Comparison of ENCODE assay signal across 8 mouse cellular contexts in genomic region chr3:96264404-96264949, GRCm38 (mm10). TPM values are rescaled to one million over a fixed set of nuclear protein-coding genes. Genes with fewer than 3 reads are reported as not detected.
DNase-seq lines count a peak whose midpoint lies in the region; ATAC-seq and TF ChIP-seq lines count a peak whose summit lies in the region.

No protein-coding gene starts in this region.

- 69% methylated on average over 7 of the region's 7 CpGs for WGBS in kidney, postnatal 0 days
- WGBS in hindbrain, embryonic 12.5 days: 67% methylated on average over 7 of the region's 7 CpGs
- 66% methylated on average over 7 of the region's 7 CpGs for WGBS in midbrain, postnatal 0 days

- no peaks in the 10 kb centered on the region for H3K36me3 ChIP-seq in kidney, postnatal 0 days (ENCODE audit: insufficient read depth, low read length)
- H3K36me3 ChIP-seq in hindbrain, embryonic 12.5 days: no peaks in the 10 kb centered on the region
- H3K36me3 ChIP-seq in midbrain, postnatal 0 days (ENCODE audit: insufficient read depth, low read length): no peaks in the 10 kb centered on the region

- DNase-seq in kidney, postnatal 0 days (ENCODE audit: low spot score): no peak
- DNase-seq in kidney, postnatal 25 days: no peak
- DNase-seq in midbrain, postnatal 0 days (ENCODE audit: low spot score): no peak
- no peak for DNase-seq in adipocyte (ENCODE audit: low spot score)
- DNase-seq in adrenal gland, postnatal 10 days: no peak
- no peak for DNase-seq in layer of hippocampus, postnatal 10 days (ENCODE audit: low spot score in 2 of 2)

- H3K27ac ChIP-seq in kidney, postnatal 0 days: peak overlapping the region; percentile 96
- H3K27ac ChIP-seq in bone marrow macrophage, adult 2 months (ENCODE audit: insufficient read depth, low read depth, low read length): peak overlapping the region; percentile 94
- H3K27ac ChIP-seq in hindbrain, embryonic 12.5 days: peak overlapping the region; percentile 98
- peak overlapping the region; percentile 97; the same call in 1 of the 2 replicates for H3K27ac ChIP-seq in midbrain, postnatal 0 days (ENCODE audit: low read depth, low read length)

- H3K9me3 ChIP-seq in kidney, postnatal 0 days (replicated peaks; ENCODE audit: low read length): no peaks in the 10 kb centered on the region
- no peaks in the 10 kb centered on the region for H3K9me3 ChIP-seq in hindbrain, embryonic 12.5 days (replicated peaks)
- no peaks in the 10 kb centered on the region for H3K9me3 ChIP-seq in midbrain, postnatal 0 days (ENCODE audit: low read length)

- H3K27me3 ChIP-seq in kidney, postnatal 0 days (ENCODE audit: insufficient read depth, low read length): no peaks in the 10 kb centered on the region
- no peaks in the 10 kb centered on the region for H3K27me3 ChIP-seq in hindbrain, embryonic 12.5 days
- no peaks in the 10 kb centered on the region for H3K27me3 ChIP-seq in midbrain, postnatal 0 days (ENCODE audit: insufficient read depth, low read length)

- peaks cover 14% of the 10 kb centered on the region for H3K4me1 ChIP-seq in kidney, postnatal 0 days (replicated peaks; ENCODE audit: insufficient read depth, low read length)
- peaks cover 28% of the 10 kb centered on the region for H3K4me1 ChIP-seq in bone marrow macrophage, adult 2 months (ENCODE audit: control insufficient read depth, insufficient read depth, low read length)
- peaks cover 26% of the 10 kb centered on the region for H3K4me1 ChIP-seq in hindbrain, embryonic 12.5 days
- H3K4me1 ChIP-seq in midbrain, postnatal 0 days (ENCODE audit: insufficient read depth, low read length): peaks cover 5% of the 10 kb centered on the region

- ATAC-seq in kidney, postnatal 0 days (replicated peaks; ENCODE audit: low FRiP score, low read depth): no peak
- no peak for ATAC-seq in hindbrain, embryonic 12.5 days (ENCODE audit: low FRiP score)
- no peak for ATAC-seq in midbrain, postnatal 0 days (ENCODE audit: low FRiP score)

- H3K9ac ChIP-seq in kidney, postnatal 0 days (ENCODE audit: low read depth, low read length): peak overlapping the region; percentile 78; the same call in 1 of the 2 replicates
- peak overlapping the region; percentile 50; the same call in 1 of the 2 replicates for H3K9ac ChIP-seq in hindbrain, embryonic 12.5 days
- H3K9ac ChIP-seq in midbrain, postnatal 0 days (replicated peaks; ENCODE audit: low read length, poor library complexity, severe bottlenecking): 0 out of 2 replicates have a peak overlapping the region, but pooled peaks have one; percentile 51

- no peak for TF ChIP-seq POLR2A in bone marrow macrophage, adult 2 months (IDR thresholded peaks at IDR 0.05; ENCODE audit: borderline replicate concordance, low read depth, low read length)

- H3K4me2 ChIP-seq in kidney, postnatal 0 days (ENCODE audit: low read length): peak overlapping the region; percentile 82
- H3K4me2 ChIP-seq in hindbrain, embryonic 12.5 days (replicated peaks): peak overlapping the region; percentile 85
- H3K4me2 ChIP-seq in midbrain, postnatal 0 days (ENCODE audit: low read depth, low read length, poor library complexity, severe bottlenecking): peak overlapping the region; percentile 77

- TF ChIP-seq CTCF in kidney, postnatal 0 days (IDR thresholded peaks at IDR 0.05; ENCODE audit: low read depth): no peak
- no peak for TF ChIP-seq CTCF in bone marrow macrophage, adult 2 months (IDR thresholded peaks at IDR 0.05; ENCODE audit: low read depth, low read length)
- TF ChIP-seq CTCF in midbrain, postnatal 0 days (IDR thresholded peaks at IDR 0.05): no peak

- H3K4me3 ChIP-seq in kidney, postnatal 0 days (replicated peaks; ENCODE audit: low read depth, low read length): peak overlapping the region; percentile 60; the same call in 1 of the 2 replicates
- peak overlapping the region; percentile 71 for H3K4me3 ChIP-seq in bone marrow macrophage, adult 2 months (ENCODE audit: insufficient read depth, low read length)
- peak overlapping the region; percentile 59 for H3K4me3 ChIP-seq in hindbrain, embryonic 12.5 days
- H3K4me3 ChIP-seq in midbrain, postnatal 0 days (ENCODE audit: low read depth, low read length): no peak overlapping the region

RNA-seq across cellular contexts. Expression of gene Hist2h4, which starts 1.4 kb away (rescaled TPM):
- polyA plus RNA-seq in kidney, postnatal 0 days (2015; fragmentation: Nextera tagmentation; extraction: Ambion mirVana): 9.6 and 9.9 TPM in 2 replicates
- 1.9 and 3.1 TPM in 2 replicates for polyA plus RNA-seq in bone marrow macrophage, adult 2 months (2012; ENCODE audit: insufficient read depth, insufficient read length, missing spikeins)
- 5.0 and 10.9 TPM in 2 replicates for polyA plus RNA-seq in hindbrain, embryonic 12.5 days (2016; fragmentation: Nextera tagmentation; extraction: Ambion mirVana)
- 109 and 118 TPM in 2 replicates for total RNA-seq in midbrain, postnatal 0 days (2014; rRNA removed)
- 5.3 and 6.1 TPM in 2 replicates for polyA plus RNA-seq in midbrain, postnatal 0 days (2015; fragmentation: Nextera tagmentation; extraction: Ambion mirVana)
- total RNA-seq in adrenal gland, postnatal 10 days (2021): 10 to 100 TPM; 71.1 to 77.9 TPM
- total RNA-seq in layer of hippocampus, postnatal 10 days (2021): 10 to 100 TPM; 32.6 to 33.2 TPM

RNA-seq across cellular contexts. Expression of gene Hist2h3b, which starts 4.0 kb away (rescaled TPM):
- polyA plus RNA-seq in kidney, postnatal 0 days (2015; fragmentation: Nextera tagmentation; extraction: Ambion mirVana): 34.6 and 36.5 TPM in 2 replicates
- 4.8 and 5.0 TPM in 2 replicates for polyA plus RNA-seq in bone marrow macrophage, adult 2 months (2012; ENCODE audit: insufficient read depth, insufficient read length, missing spikeins)
- 39.7 and 58.2 TPM in 2 replicates for polyA plus RNA-seq in hindbrain, embryonic 12.5 days (2016; fragmentation: Nextera tagmentation; extraction: Ambion mirVana)
- 684 and 1,135 TPM in 2 replicates for total RNA-seq in midbrain, postnatal 0 days (2014; rRNA removed)
- polyA plus RNA-seq in midbrain, postnatal 0 days (2015; fragmentation: Nextera tagmentation; extraction: Ambion mirVana): 6.2 and 8.3 TPM in 2 replicates
- total RNA-seq in adrenal gland, postnatal 10 days (2021): 100 to 1,000 TPM; 500 to 681 TPM
- 100 to 1,000 TPM; 161 to 165 TPM for total RNA-seq in layer of hippocampus, postnatal 10 days (2021)

RNA-seq across cellular contexts. Expression of gene Hist2h2bb, which starts 5.1 kb away (rescaled TPM):
- 4.9 and 5.4 TPM in 2 replicates for polyA plus RNA-seq in kidney, postnatal 0 days (2015; fragmentation: Nextera tagmentation; extraction: Ambion mirVana)
- polyA plus RNA-seq in bone marrow macrophage, adult 2 months (2012; ENCODE audit: insufficient read depth, insufficient read length, missing spikeins): 3.1 and 3.6 TPM in 2 replicates
- 8.6 and 14.4 TPM in 2 replicates for polyA plus RNA-seq in hindbrain, embryonic 12.5 days (2016; fragmentation: Nextera tagmentation; extraction: Ambion mirVana)
- total RNA-seq in midbrain, postnatal 0 days (2014; rRNA removed): 162 and 343 TPM in 2 replicates
- 1.0 and 1.7 TPM in 2 replicates for polyA plus RNA-seq in midbrain, postnatal 0 days (2015; fragmentation: Nextera tagmentation; extraction: Ambion mirVana)
- 100 to 1,000 TPM; 491 to 635 TPM for total RNA-seq in adrenal gland, postnatal 10 days (2021)
- 100 to 1,000 TPM; 211 to 217 TPM for total RNA-seq in layer of hippocampus, postnatal 10 days (2021)

RNA-seq across cellular contexts. Expression of gene Hist2h3c1, which starts 18.0 kb away (rescaled TPM):
- 0.62 and 1.0 TPM in 2 replicates for polyA plus RNA-seq in kidney, postnatal 0 days (2015; fragmentation: Nextera tagmentation; extraction: Ambion mirVana)
- polyA plus RNA-seq in bone marrow macrophage, adult 2 months (2012; ENCODE audit: insufficient read depth, insufficient read length, missing spikeins): 4.9 and 7.4 TPM in 2 replicates
- 0.71 and 0.91 TPM in 2 replicates for polyA plus RNA-seq in hindbrain, embryonic 12.5 days (2016; fragmentation: Nextera tagmentation; extraction: Ambion mirVana)
- total RNA-seq in midbrain, postnatal 0 days (2014; rRNA removed): 2.8 TPM in 1 of 2 replicates, not detected in the other
- polyA plus RNA-seq in midbrain, postnatal 0 days (2015; fragmentation: Nextera tagmentation; extraction: Ambion mirVana): 0.11 and 0.32 TPM in 2 replicates
- total RNA-seq in adrenal gland, postnatal 10 days (2021): under 1 TPM in 1 of 2 experiments, not detected in 1; 0.39 TPM
- total RNA-seq in layer of hippocampus, postnatal 10 days (2021): not detected

RNA-seq across cellular contexts. Expression of gene Hist2h2aa1, which starts 19.2 kb away (rescaled TPM):
- 30.9 and 33.5 TPM in 2 replicates for polyA plus RNA-seq in kidney, postnatal 0 days (2015; fragmentation: Nextera tagmentation; extraction: Ambion mirVana)
- not detected in 2 replicates for polyA plus RNA-seq in bone marrow macrophage, adult 2 months (2012; ENCODE audit: insufficient read depth, insufficient read length, missing spikeins)
- 16.0 and 22.0 TPM in 2 replicates for polyA plus RNA-seq in hindbrain, embryonic 12.5 days (2016; fragmentation: Nextera tagmentation; extraction: Ambion mirVana)
- 786 and 1,113 TPM in 2 replicates for total RNA-seq in midbrain, postnatal 0 days (2014; rRNA removed)
- 18.8 and 19.5 TPM in 2 replicates for polyA plus RNA-seq in midbrain, postnatal 0 days (2015; fragmentation: Nextera tagmentation; extraction: Ambion mirVana)
- total RNA-seq in adrenal gland, postnatal 10 days (2021): 10 to 100 TPM; 27.3 to 37.4 TPM
- total RNA-seq in layer of hippocampus, postnatal 10 days (2021): 10 to 100 TPM in 1 of 2 experiments, 1 to 10 TPM in 1; 6.0 to 16.1 TPM
